Mouse (Mus musculus) myocyte (in vitro differentiated cells): ENCODE results near the gene Gpc6.

Experiments used
- CEBPB ChIP-seq: IDR thresholded peaks from 2 replicates; pipeline ENCODE4 v1.6.1; 2011; ENCODE audit warnings: mild to moderate bottlenecking, moderate library complexity; ENCODE audit not compliant: poor library complexity, insufficient read depth, severe bottlenecking
- E2F4 ChIP-seq: IDR thresholded peaks from one replicate; pipeline ENCODE4 v1.6.1; 2011; ENCODE audit warnings: mild to moderate bottlenecking, control low read depth, moderate library complexity; ENCODE audit not compliant: insufficient read depth
- MAX ChIP-seq: IDR thresholded peaks from one replicate; pipeline ENCODE4 v1.6.1; 2011; ENCODE audit warnings: low read depth, mild to moderate bottlenecking, control low read depth
- MYOD1 ChIP-seq, 3 experiments: IDR thresholded peaks; one replicate each; pipeline ENCODE4 v1.6.1; 2011; ENCODE audit warnings: control low read depth in 2 of 3, low read depth in 2 of 3, mild to moderate bottlenecking in 2 of 3, moderate library complexity in 1 of 3; ENCODE audit not compliant: insufficient read length in 2 of 3, control insufficient read depth in 1 of 3
- POLR2A ChIP-seq: IDR thresholded peaks from one replicate; pipeline ENCODE4 v1.6.1; 2011; ENCODE audit warnings: low read depth, mild to moderate bottlenecking, control low read depth, moderate library complexity; ENCODE audit not compliant: insufficient read length
- POLR2AphosphoS2 ChIP-seq: IDR thresholded peaks from one replicate; pipeline ENCODE4 v1.6.1; 2011; ENCODE audit warnings: low read depth, control low read depth; ENCODE audit not compliant: insufficient read length
- REST ChIP-seq: IDR thresholded peaks from one replicate; pipeline ENCODE4 v1.6.1; 2011; ENCODE audit warnings: mild to moderate bottlenecking, control low read depth, moderate library complexity; ENCODE audit not compliant: insufficient read depth, insufficient read length
- TCF12 ChIP-seq: IDR thresholded peaks from one replicate; pipeline ENCODE4 v1.6.1; 2011; ENCODE audit warnings: mild to moderate bottlenecking, control low read depth; ENCODE audit not compliant: poor library complexity, insufficient read depth, severe bottlenecking
- TCF3 ChIP-seq: IDR thresholded peaks from one replicate; pipeline ENCODE4 v1.6.1; 2011; ENCODE audit warnings: low read depth, control low read depth; ENCODE audit not compliant: insufficient read length
- USF1 ChIP-seq: IDR thresholded peaks from one replicate; pipeline ENCODE4 v1.6.1; 2011; ENCODE audit warnings: low read depth, mild to moderate bottlenecking, control low read depth, moderate library complexity

DNA sequence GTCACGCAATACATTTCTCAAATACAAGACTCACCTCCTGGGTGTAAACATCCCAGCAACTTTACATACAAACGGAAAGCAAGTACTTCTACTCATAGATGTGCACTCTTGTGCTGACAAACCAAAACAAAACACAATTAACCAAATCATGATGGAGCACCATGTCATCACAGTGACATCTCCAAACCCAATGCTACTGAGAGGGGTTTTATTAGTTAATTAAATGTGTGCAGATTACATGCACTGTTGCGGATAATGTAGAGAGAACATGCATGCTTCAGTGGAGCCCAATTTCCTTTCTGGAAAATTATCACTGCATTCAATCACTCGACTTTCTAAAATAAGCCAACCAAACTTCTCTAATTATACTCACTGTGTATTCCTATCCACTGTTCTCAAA lies 109.0 kb downstream of the Gpc6 start:
- TF ChIP-seq POLR2A (no peak), POLR2AphosphoS2 (no peak), MYOD1 (IDR thresholded peaks at IDR 0.05; ENCODE audit: control insufficient read depth in 1 of 3, insufficient read length in 2 of 3, low read depth in 2 of 3) (no peak), E2F4 (no peak), REST (no peak), MAX (no peak), TCF3 (no peak), USF1 (no peak), CEBPB (no peak), TCF12 (no peak)
